Mouse (Mus musculus): ENCODE measurements around the gene Kcnmb3. TPM values are rescaled to one million over a fixed set of nuclear protein-coding genes. Genes with fewer than 3 reads are reported as not detected.

Gene Kcnmb3
- polyA plus RNA-seq (2016; fragmentation: Nextera tagmentation; extraction: Ambion mirVana) = 0.07 TPM in 1 of 2 replicates, not detected in the other

- Histone ChIP-seq H3K4me1 (peaks cover 25% of the 10 kb centered on the region), H3K4me3 (no peak within 1 kb of the TSS), H3K9me3 (replicated peaks) (no peaks in the 10 kb centered on the region), H3K27me3 (ENCODE audit: low read depth, poor library complexity, severe bottlenecking) (no peaks in the 10 kb centered on the region), H3K36me3 (no peaks in the 10 kb centered on the region), H3K27ac (replicated peaks) (no peak within 1 kb of the TSS)
- no peak for DNase-seq (ENCODE audit: low spot score)
- WGBS = 78% methylated on average over 11 of the region's 11 CpGs
Measured at GRCm38 (mm10) chr3:32492097-32493090, at the start of gene Kcnmb3. Gene Kcnmb3, minus strand, starts transcription at chr3:32492231.

DNA sequence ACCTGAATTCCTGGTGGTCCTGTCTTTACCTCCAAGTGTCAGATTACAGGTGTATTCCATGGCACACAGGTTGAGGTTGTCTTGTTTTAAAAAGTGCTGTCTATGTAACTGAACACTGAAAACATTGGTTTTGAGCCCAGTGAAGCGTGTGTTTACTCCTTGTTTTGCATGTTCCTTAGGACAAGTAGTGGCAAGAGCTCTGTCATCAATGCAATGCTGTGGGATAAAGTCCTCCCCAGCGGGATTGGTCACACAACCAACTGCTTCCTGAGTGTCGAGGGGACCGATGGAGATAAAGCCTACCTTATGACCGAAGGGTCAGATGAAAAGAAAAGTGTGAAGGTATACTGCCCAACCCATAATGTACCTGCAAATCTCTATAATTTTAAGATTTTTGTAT is 46.1 kb upstream of the Kcnmb3 start:
- H3K27ac ChIP-seq (replicated peaks) = no peak overlapping the region
- no peaks in the 10 kb centered on the region for H3K4me1 ChIP-seq
- WGBS = 93% methylated on average over 5 of the region's 5 CpGs
- DNase-seq (ENCODE audit: low spot score) = no peak
- no peaks in the 10 kb centered on the region for H3K27me3 ChIP-seq (ENCODE audit: low read depth, poor library complexity, severe bottlenecking)
- no peaks in the 10 kb centered on the region for H3K9me3 ChIP-seq (replicated peaks)
- no peak overlapping the region for H3K4me3 ChIP-seq
- H3K36me3 ChIP-seq = peaks cover 57% of the 10 kb centered on the region

- DNase-seq (ENCODE audit: low spot score) = no peak
- Histone ChIP-seq H3K4me1 (no peaks in the 10 kb centered on the region), H3K27me3 (ENCODE audit: low read depth, poor library complexity, severe bottlenecking) (no peaks in the 10 kb centered on the region), H3K4me3 (no peak overlapping the region), H3K36me3 (peaks cover 52% of the 10 kb centered on the region), H3K27ac (replicated peaks) (no peak overlapping the region), H3K9me3 (replicated peaks) (no peaks in the 10 kb centered on the region)
- 84% methylated on average over 1 of the region's 1 CpGs for WGBS
Measured at GRCm38 (mm10) chr3:32537556-32537955, 45.5 kb upstream of the Kcnmb3 start.

GRCm38 (mm10) chr3:32535692-32536091 is 43.7 kb upstream of the Kcnmb3 start:
- no peaks in the 10 kb centered on the region for H3K4me1 ChIP-seq
- DNase-seq (ENCODE audit: low spot score) = no peak
- H3K36me3 ChIP-seq = peaks cover 58% of the 10 kb centered on the region
- no peak overlapping the region for H3K4me3 ChIP-seq
- H3K27ac ChIP-seq (replicated peaks) = no peak overlapping the region
- WGBS = 84% methylated on average over 1 of the region's 1 CpGs
- no peaks in the 10 kb centered on the region for H3K9me3 ChIP-seq (replicated peaks)
- H3K27me3 ChIP-seq (ENCODE audit: low read depth, poor library complexity, severe bottlenecking) = no peaks in the 10 kb centered on the region

GRCm38 (mm10) chr3:32530041-32530440 is 38.0 kb upstream of the Kcnmb3 start:
- Histone ChIP-seq H3K27ac (replicated peaks) (peak overlapping the region; percentile 86; the same call in 1 of the 2 replicates), H3K27me3 (ENCODE audit: low read depth, poor library complexity, severe bottlenecking) (no peaks in the 10 kb centered on the region), H3K9me3 (replicated peaks) (peaks cover 11% of the 10 kb centered on the region; the same call in 1 of the 2 replicates), H3K36me3 (peaks cover 32% of the 10 kb centered on the region), H3K4me3 (peak overlapping the region; percentile 94), H3K4me1 (peaks cover 10% of the 10 kb centered on the region)
- 16% methylated on average over 5 of the region's 5 CpGs for WGBS
- no peak for DNase-seq (ENCODE audit: low spot score)

DNA sequence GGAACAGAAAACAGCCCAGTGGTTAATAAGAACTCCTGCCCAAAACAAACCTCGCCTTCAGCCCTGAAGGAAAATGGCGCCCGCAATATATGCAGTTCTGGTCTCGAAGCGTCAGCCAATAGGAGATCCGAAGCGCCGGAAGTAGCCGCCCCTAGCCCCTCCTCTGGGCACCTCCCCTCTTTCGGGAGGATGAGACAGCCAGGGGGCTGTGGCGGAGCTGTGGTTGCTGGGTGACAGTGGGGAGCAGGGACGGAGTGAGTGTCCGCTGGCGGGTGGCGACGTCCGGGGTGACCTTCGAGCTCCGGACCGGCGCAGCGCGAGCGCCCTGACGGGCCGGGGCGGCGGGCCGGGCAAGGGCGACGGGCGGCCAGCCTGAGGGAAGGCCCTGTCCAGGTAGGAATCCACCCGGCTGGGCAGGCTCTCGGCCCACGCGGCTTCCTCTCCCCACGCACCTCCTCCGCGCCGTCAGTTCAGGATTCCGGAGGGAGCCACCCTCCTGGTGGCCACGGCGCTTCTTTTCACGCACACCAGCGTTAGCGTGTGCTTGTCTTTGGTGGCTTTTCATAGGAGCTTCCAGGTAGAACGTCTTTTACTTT is 37.4 kb upstream of the Kcnmb3 start, which contains the start of gene Mfn1:
Gene Mfn1 (plus strand): TSS at position 163 of the 596 bp plus-strand sequence.
- Histone ChIP-seq H3K36me3 (peaks cover 28% of the 10 kb centered on the region), H3K27ac (replicated peaks) (peak within 1 kb of the TSS; percentile 86), H3K4me1 (peaks cover 10% of the 10 kb centered on the region), H3K9me3 (replicated peaks) (peaks cover 11% of the 10 kb centered on the region; the same call in 1 of the 2 replicates), H3K4me3 (peak within 1 kb of the TSS; percentile 94), H3K27me3 (ENCODE audit: low read depth, poor library complexity, severe bottlenecking) (no peaks in the 10 kb centered on the region)
- DNase-seq (ENCODE audit: low spot score) = peak; percentile 94
- under 1% methylated on average over 47 of the region's 47 CpGs for WGBS

GRCm38 (mm10) chr3:32527181-32527580 is 35.1 kb upstream of the Kcnmb3 start:
- H3K27me3 ChIP-seq (ENCODE audit: low read depth, poor library complexity, severe bottlenecking) = no peaks in the 10 kb centered on the region
- H3K36me3 ChIP-seq = peaks cover 41% of the 10 kb centered on the region
- DNase-seq (ENCODE audit: low spot score) = no peak
- H3K9me3 ChIP-seq (replicated peaks) = peaks cover 11% of the 10 kb centered on the region; the same call in 1 of the 2 replicates
- H3K4me1 ChIP-seq = peaks cover 10% of the 10 kb centered on the region
- H3K27ac ChIP-seq (replicated peaks) = no peak overlapping the region
- 90% methylated on average over 4 of the region's 4 CpGs for WGBS
- no peak overlapping the region for H3K4me3 ChIP-seq

- no peak for DNase-seq (ENCODE audit: low spot score)
- Histone ChIP-seq H3K27me3 (ENCODE audit: low read depth, poor library complexity, severe bottlenecking) (no peaks in the 10 kb centered on the region), H3K4me1 (peaks cover 37% of the 10 kb centered on the region), H3K9me3 (replicated peaks) (no peaks in the 10 kb centered on the region), H3K4me3 (no peak overlapping the region), H3K36me3 (peaks cover 48% of the 10 kb centered on the region), H3K27ac (replicated peaks) (no peak overlapping the region)
Measured at GRCm38 (mm10) chr3:32513528-32513927, 21.5 kb upstream of the Kcnmb3 start.

DNA sequence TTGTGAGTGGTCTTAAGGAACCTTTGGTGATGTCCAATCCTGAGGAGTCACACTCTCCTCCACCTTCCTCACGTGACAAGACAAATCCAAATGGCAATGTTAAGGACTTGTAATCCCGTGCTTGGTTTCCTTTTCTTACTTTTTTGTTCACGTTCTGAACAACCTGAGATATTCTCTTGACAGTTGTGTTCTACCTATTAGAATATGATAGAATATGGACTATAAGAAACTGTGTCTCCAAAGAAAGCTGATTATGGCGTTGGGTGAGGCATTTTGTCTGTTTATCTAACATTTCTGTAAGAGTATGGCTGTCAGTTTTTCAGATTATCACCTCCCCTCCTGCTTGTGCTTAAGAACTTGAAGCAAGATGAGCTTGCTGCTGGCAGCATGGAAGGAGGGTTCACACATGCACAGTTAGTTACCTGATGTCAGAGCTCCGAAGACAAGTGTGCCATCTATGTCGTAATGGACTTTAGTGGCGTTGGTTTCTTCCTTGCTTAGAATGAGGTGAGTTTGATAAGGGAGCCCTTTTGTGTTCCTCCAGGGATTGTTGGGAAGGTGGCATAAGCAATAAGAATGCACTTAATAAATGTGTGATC is 20.8 kb upstream of the Kcnmb3 start:
- Histone ChIP-seq H3K36me3 (peaks cover 41% of the 10 kb centered on the region), H3K4me3 (no peak overlapping the region), H3K9me3 (replicated peaks) (no peaks in the 10 kb centered on the region), H3K27ac (replicated peaks) (no peak overlapping the region), H3K27me3 (ENCODE audit: low read depth, poor library complexity, severe bottlenecking) (no peaks in the 10 kb centered on the region), H3K4me1 (peaks cover 39% of the 10 kb centered on the region)
- no peak for DNase-seq (ENCODE audit: low spot score)
- 94% methylated on average over 7 of the region's 7 CpGs for WGBS

GRCm38 (mm10) chr3:32511191-32511550 is 19.1 kb upstream of the Kcnmb3 start:
- H3K9me3 ChIP-seq (replicated peaks) = no peaks in the 10 kb centered on the region
- no peak for DNase-seq (ENCODE audit: low spot score)
- H3K4me1 ChIP-seq = peaks cover 45% of the 10 kb centered on the region
- H3K27ac ChIP-seq (replicated peaks) = peak overlapping the region; percentile 97
- H3K4me3 ChIP-seq = peak overlapping the region; percentile 94
- no peaks in the 10 kb centered on the region for H3K27me3 ChIP-seq (ENCODE audit: low read depth, poor library complexity, severe bottlenecking)
- peaks cover 25% of the 10 kb centered on the region for H3K36me3 ChIP-seq
- 15% methylated on average over 13 of the region's 13 CpGs for WGBS

GRCm38 (mm10) chr3:32510375-32511190 is 18.6 kb upstream of the Kcnmb3 start:
- under 1% methylated on average over 69 of the region's 69 CpGs for WGBS
- Histone ChIP-seq H3K27me3 (ENCODE audit: low read depth, poor library complexity, severe bottlenecking) (no peaks in the 10 kb centered on the region), H3K27ac (replicated peaks) (peak overlapping the region; percentile 97), H3K36me3 (peaks cover 19% of the 10 kb centered on the region), H3K9me3 (replicated peaks) (no peaks in the 10 kb centered on the region), H3K4me1 (peaks cover 48% of the 10 kb centered on the region), H3K4me3 (peak overlapping the region; percentile 94)
- DNase-seq (ENCODE audit: low spot score) = peak; percentile 99
